Mouse (Mus musculus) cortical plate, adult 2 months (tissue): ENCODE data around the gene Ctu2. TPM values are rescaled to one million over a fixed set of nuclear protein-coding genes. Genes with fewer than 3 reads are reported as not detected.

Experiments used
- H3K27ac ChIP-seq: fragments of 200-500 bp; 2 replicates; pipeline ENCODE4 v1.5.1; 2012; ENCODE audit warnings: low read length, control low read depth, inconsistent platforms; ENCODE audit not compliant: insufficient read depth
- H3K4me1 ChIP-seq: fragments of 200-500 bp; 2 replicates; pipeline ENCODE4 v1.6.1; 2011; ENCODE audit warnings: low read length; ENCODE audit not compliant: control insufficient read depth, insufficient read depth
- H3K4me3 ChIP-seq: fragments of 200-500 bp; 2 replicates; pipeline ENCODE4 v1.5.1; 2011; ENCODE audit warnings: mild to moderate bottlenecking, low read length, control low read depth; ENCODE audit not compliant: insufficient read depth
- CTCF ChIP-seq: fragments of 200-500 bp; IDR thresholded peaks from 2 replicates; pipeline ENCODE4 v1.5.1; 2011; ENCODE audit warnings: mild to moderate bottlenecking, control low read depth, low read length; ENCODE audit not compliant: insufficient read depth; ENCODE audit errors: extremely low read depth
- POLR2A ChIP-seq: fragments of 200-500 bp; IDR thresholded peaks from 2 replicates; pipeline ENCODE4 v1.6.1; 2011; ENCODE audit warnings: mild to moderate bottlenecking, low read length, control low read depth; ENCODE audit not compliant: insufficient read depth; ENCODE audit errors: extremely low read depth
- polyA plus RNA-seq: library from polyadenylated mRNA; depleted of rRNA; stranded (reverse); fragments of >200 nt; gene quantifications from 2 replicates; pipeline ENCODE4 v1.2.3, GENCODE M21; 2012

The Ctu2 gene
- polyA plus RNA-seq, 1 experiment, result 43.6 TPM

GRCm38 (mm10) chr8:122433269-122433905, 42.6 kb upstream of the Ctu2 start:
- no peak overlapping the region for H3K4me3 ChIP-seq
- TF ChIP-seq CTCF, result no peak
- no peak for TF ChIP-seq POLR2A

GRCm38 (mm10) chr8:122435375-122435774, 40.6 kb upstream of the Ctu2 start:
- H3K4me3 ChIP-seq, result no peak overlapping the region
- no peaks in the 10 kb centered on the region for H3K4me1 ChIP-seq
- TF ChIP-seq POLR2A (no peak), CTCF (peak; percentile 24; the same call in 1 of the 2 replicates)
- H3K27ac ChIP-seq, result no peak overlapping the region

More at GRCm38 (mm10) chr8:122433269-122433905, 42.6 kb upstream of the Ctu2 start:
- H3K4me1 ChIP-seq, result no peaks in the 10 kb centered on the region
- H3K27ac ChIP-seq, result no peak overlapping the region

GRCm38 (mm10) chr8:122436146-122436545, 39.8 kb upstream of the Ctu2 start:
- Histone ChIP-seq H3K4me1 (no peaks in the 10 kb centered on the region), H3K4me3 (no peak overlapping the region), H3K27ac (no peak overlapping the region)
- TF ChIP-seq CTCF (no peak), POLR2A (no peak)

GRCm38 (mm10) chr8:122436586-122437125, 39.3 kb upstream of the Ctu2 start:
- no peak for TF ChIP-seq POLR2A
- TF ChIP-seq CTCF, result no peak

GRCm38 (mm10) chr8:122437708-122438331, 38.1 kb upstream of the Ctu2 start:
- no peak overlapping the region for H3K4me3 ChIP-seq

More at GRCm38 (mm10) chr8:122436586-122437125, 39.3 kb upstream of the Ctu2 start:
- no peak overlapping the region for H3K4me3 ChIP-seq
- H3K27ac ChIP-seq, result no peak overlapping the region
- H3K4me1 ChIP-seq, result no peaks in the 10 kb centered on the region

GRCm38 (mm10) chr8:122439336-122439735, 36.6 kb upstream of the Ctu2 start:
- TF ChIP-seq POLR2A (no peak), CTCF (no peak)
- no peak overlapping the region for H3K27ac ChIP-seq

More at GRCm38 (mm10) chr8:122437708-122438331, 38.1 kb upstream of the Ctu2 start:
- Histone ChIP-seq H3K27ac (no peak overlapping the region), H3K4me1 (no peaks in the 10 kb centered on the region)
- TF ChIP-seq CTCF, result no peak
- TF ChIP-seq POLR2A, result no peak

GRCm38 (mm10) chr8:122441326-122441725, 34.6 kb upstream of the Ctu2 start:
- Histone ChIP-seq H3K27ac (no peak overlapping the region), H3K4me3 (no peak overlapping the region)
- TF ChIP-seq CTCF, result no peak
- TF ChIP-seq POLR2A, result no peak

More at GRCm38 (mm10) chr8:122439336-122439735, 36.6 kb upstream of the Ctu2 start:
- no peaks in the 10 kb centered on the region for H3K4me1 ChIP-seq
- no peak overlapping the region for H3K4me3 ChIP-seq

GRCm38 (mm10) chr8:122442356-122442755, 33.6 kb upstream of the Ctu2 start:
- TF ChIP-seq CTCF (no peak), POLR2A (no peak)
- Histone ChIP-seq H3K27ac (no peak overlapping the region), H3K4me1 (no peaks in the 10 kb centered on the region), H3K4me3 (peak overlapping the region; percentile 71)

More at GRCm38 (mm10) chr8:122441326-122441725, 34.6 kb upstream of the Ctu2 start:
- no peaks in the 10 kb centered on the region for H3K4me1 ChIP-seq

- Histone ChIP-seq H3K27ac (no peak overlapping the region), H3K4me1 (no peaks in the 10 kb centered on the region), H3K4me3 (peak overlapping the region; percentile 71)
- TF ChIP-seq POLR2A, result no peak
- TF ChIP-seq CTCF, result no peak
Observed at GRCm38 (mm10) chr8:122442781-122443180, 33.2 kb upstream of the Ctu2 start.

- no peaks in the 10 kb centered on the region for H3K4me1 ChIP-seq
- TF ChIP-seq CTCF, result no peak
- TF ChIP-seq POLR2A, result peak; percentile 98
- peak within 1 kb of the TSS; percentile 79 for H3K27ac ChIP-seq
- peak within 1 kb of the TSS; percentile 71 for H3K4me3 ChIP-seq
Observed at GRCm38 (mm10) chr8:122443262-122444006, 32.5 kb upstream of the Ctu2 start, which contains the start of gene Mvd. TSS of gene Mvd (minus strand) at chr8:122443422.
